Mouse (Mus musculus) cerebellum, adult 11 months (tissue): ENCODE measurements around the gene Stx3.

Experiments used
- DNase-seq: peaks from one replicate; pipeline ENCODE4 v3.0.0; 2022

The Stx3 gene

DNA sequence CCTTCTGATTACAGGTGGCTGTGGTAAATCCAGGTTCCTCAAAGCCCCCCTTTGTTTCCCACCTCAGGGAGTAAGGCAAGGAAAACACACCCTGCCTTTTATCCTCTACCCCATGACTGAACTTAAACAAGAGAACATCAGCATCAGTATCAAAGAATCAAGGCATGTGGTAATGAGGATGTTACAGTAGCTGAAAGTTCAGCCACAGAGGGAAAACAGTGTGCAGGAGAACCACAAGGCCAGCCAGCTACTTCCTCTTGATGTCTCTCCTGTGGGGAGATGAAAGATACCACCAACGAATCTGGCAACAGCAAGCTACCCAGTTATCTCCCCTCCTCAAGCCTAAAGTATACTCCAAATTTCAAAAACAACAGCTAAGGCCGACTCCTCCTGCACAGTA is 12.0 kb downstream of the Stx3 start:
- DNase-seq: no peak

GRCm38 (mm10) chr19:11804423-11804822 is 14.8 kb downstream of the Stx3 start:
- DNase-seq: no peak

DNA sequence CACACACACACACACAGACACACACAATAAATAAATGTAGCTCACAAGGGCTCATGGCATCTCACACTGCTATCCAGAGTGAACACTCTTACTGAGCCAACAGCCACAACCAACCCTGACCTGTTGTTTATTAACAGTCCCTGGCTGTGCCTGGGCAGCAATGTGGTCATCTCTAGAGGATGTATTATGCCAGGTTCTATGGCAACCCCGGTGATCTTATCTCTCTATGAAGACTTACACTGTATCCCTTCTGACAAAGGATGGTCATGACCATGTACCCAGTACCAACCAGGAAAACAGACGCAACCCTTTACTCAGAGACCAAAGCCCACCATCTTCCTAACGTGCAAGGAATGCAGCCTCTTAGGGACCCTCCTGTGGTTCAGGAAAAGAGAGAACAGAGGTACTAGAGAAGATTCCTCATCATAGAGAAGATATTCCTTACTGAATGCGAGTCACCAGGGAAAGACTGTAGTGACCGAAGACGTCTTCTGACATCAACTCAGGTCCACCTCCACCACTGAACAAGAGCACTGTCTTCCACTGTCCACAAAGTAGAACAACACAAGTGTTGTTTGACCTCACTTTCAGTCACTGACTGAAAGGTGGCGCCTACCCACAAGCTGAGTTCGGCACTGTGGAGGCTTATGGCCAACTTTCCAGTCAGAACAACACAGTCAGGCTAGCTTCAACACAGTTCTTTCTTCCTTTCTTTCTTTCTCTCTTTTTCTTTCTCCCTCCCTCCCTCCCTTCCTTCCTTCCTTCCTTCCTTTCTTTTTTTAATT is 18.5 kb downstream of the Stx3 start:
- no peak for DNase-seq

DNA sequence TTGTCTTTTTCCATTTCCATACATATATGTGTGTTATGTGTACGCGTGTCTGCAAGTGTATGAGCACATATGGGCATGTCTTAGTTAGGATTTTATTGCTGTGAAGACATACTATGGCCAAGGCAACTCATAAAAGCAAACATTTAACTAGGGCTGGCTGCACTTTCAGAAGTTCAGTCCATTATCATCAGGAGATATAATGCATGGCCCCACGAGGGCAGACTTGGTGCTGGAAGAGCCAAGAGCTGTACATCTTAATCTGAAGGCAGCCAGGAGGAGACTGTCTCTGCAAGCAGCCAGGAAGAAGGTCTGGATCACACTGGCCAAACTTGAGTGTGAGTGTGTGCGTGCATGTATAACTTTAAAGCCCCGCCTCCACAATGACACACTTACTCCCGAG is 24.8 kb downstream of the Stx3 start:
- no peak for DNase-seq

GRCm38 (mm10) chr19:11793741-11794359 is 25.4 kb downstream of the Stx3 start:
- no peak for DNase-seq

GRCm38 (mm10) chr19:11791825-11792224 is 27.4 kb downstream of the Stx3 start:
- no peak for DNase-seq

DNA sequence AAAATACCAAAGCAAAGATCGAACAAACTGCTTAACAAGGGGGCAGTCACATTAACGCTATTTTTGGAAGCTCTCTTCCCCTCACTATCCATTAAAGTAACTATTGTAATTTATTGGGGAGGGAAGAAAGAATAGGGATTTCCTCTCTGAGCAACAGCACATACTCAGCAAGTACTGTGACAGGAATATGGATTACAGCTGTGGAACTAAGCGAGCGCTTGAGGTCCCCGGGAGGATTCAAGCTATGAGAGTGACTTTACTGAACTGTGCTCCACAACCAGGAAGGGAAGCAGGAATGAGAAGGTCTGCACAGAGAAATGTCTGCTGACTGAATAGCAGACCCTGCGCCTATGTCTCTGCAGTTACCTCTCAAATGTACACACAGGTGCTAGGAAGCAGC is 30.3 kb downstream of the Stx3 start:
- DNase-seq: no peak

DNA sequence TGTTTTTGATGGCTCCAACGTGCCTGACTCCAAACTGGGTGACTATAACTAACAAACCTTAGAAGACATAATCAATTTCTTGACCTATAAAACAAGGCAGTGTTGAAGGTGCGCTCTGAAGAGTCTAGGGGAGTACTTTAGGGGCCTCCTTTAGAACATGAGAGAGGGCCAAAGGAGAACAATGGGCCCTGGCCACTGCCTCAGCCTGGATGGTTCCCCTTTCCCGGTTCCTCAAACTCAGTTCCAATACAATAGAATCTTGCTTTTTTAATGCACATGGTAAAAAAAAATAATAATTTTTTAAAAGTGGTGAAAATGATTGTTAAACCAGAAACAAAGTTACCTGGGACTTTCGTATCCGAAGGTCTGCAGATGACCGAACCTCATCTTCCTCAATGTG is 31.4 kb downstream of the Stx3 start:
- DNase-seq: no peak

DNA sequence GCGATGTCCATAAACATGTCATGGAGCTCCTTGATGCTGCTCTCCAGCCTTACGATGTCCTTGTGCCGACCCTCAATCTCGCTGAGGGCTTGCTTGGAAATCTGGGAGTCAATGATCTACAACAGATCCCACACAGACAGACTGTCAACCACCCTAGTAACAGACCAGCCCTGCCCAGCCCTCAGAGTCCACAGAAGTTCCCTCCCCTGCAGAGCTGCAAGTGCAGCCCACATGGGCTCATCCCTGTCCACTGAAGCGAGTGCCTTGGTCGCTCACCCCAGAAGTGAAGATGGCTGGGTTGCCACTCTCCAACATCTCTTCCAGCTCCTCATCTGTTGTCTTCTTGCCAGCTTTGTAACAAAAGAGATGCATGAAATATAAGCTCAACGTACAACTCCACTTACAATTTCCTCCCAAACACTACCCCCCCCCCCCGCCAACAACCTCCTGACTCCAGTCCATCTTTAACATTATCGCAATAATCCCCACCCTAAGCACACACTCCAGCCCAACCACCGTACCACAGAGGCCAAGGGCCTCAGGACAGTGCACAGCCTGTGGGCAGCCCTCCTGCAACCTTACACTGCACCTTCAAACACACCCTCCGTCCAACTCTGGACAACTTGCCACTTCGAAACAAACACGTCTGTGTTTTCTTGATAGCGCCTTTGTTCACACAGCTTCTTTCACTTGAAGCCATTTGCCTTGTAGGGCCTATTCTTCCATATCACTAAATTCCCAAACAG is 33.6 kb downstream of the Stx3 start:
- no peak for DNase-seq

- DNase-seq: peak; percentile 47
Observed at GRCm38 (mm10) chr19:11777191-11777865, 41.9 kb downstream of the Stx3 start.

- peak; percentile 86 for DNase-seq
Observed at GRCm38 (mm10) chr19:11770205-11770892, 48.9 kb downstream of the Stx3 start, which contains the start of gene Mrpl16. Gene Mrpl16 (plus strand): TSS chr19:11770391.

GRCm38 (mm10) chr19:11769257-11769920 is 49.8 kb downstream of the Stx3 start:
- no peak for DNase-seq

GRCm38 (mm10) chr19:11768163-11768562 is 51.0 kb downstream of the Stx3 start:
- DNase-seq: no peak

- DNase-seq: no peak
Observed at GRCm38 (mm10) chr19:11766413-11766812, 52.8 kb downstream of the Stx3 start.

DNA sequence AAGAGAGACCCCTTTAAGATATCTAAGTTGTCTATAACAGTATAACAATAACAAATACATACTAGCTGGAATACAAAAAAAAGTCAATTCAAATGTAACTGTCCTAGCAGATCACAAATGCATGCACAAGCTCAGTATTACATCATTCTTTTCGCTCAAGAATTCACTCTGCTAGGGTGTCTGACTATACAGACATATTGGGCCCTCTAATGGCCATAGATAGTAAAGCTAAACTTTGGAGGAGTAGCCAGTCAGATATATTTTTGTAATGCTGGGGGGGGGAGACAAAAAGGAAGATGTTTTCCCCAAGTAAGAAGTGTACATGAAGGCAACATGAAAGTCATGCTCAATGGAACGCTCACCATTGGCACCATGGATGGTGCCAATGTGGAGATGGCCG is 54.1 kb downstream of the Stx3 start:
- DNase-seq: no peak

GRCm38 (mm10) chr19:11747298-11747697 is 71.9 kb downstream of the Stx3 start, which contains the start of gene Gif:
Gene Gif (plus strand): TSS chr19:11747554.
- no peak for DNase-seq

DNA sequence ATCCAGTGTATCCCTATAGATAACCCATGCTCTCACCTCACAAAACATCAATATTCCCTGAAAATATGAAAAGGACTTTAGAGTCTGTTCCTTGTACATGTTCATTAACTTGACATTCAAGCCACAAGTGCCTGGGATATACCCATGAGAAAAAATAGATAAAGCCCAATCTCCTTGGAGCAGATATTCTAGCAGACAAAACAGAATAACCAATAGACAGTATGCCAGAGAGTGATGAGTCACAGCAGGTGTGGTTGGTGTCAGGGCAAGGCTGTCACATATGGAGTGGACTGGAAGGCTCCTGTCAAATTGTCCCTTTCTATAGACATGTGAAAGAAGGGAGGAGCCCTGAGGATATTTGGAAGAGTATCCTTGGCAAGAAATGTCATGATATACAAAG is 73.5 kb downstream of the Stx3 start:
- DNase-seq: no peak

DNA sequence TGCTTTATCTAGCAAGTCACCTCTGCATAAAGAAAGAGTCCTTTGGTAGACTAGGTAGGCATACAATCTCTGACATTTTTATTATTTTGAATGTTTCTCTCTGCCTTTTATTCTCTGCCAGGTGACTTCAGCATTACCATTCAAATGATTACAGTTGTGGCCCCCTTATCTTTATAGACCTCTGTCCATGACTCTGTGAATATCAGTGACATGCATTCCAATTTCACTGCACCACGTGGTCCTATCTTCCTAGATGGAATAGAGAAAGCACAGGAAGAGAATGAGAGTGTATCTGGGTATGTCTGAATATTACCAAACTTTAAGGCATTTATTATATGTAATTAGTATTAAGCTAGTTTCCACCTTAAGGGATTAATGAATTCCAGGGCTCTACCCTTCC is 82.7 kb downstream of the Stx3 start:
- DNase-seq: no peak

DNA sequence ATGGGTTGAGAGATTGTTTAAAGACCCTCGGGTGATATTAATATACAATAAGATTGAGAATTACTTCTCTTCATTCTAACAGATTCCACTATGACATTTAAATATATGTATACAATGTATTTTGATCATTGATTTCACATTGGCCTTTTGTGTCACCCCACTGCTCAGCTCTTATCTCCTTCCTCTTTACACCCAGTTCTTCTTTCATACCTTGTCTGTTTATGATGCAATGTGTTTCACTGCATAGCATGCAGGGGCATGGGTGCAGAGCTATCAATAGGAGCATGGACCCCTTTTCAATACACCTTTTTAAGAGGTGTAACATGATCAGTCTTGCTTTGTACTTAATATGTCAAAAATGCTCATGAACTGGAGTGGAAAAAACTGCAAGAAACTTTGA is 88.9 kb downstream of the Stx3 start:
- DNase-seq: no peak

DNA sequence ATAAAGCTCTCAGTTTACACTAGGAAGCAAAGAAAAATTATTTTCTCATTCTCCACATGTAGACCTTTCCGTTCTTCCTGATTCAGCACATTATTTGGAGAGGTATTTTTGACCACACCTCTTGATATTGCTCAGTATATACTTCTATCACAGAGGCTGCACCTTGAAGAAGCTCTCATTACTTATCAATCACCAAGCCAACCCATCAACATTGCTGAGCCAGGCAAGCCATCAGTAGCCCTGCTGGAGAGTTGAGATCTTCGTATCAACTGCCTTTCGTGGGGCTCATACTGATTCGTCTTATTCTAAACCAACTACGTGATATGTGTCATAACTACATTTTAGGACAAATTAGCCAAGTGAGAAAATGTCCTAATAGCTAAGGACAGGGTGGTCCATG is 91.9 kb downstream of the Stx3 start:
- no peak for DNase-seq

DNA sequence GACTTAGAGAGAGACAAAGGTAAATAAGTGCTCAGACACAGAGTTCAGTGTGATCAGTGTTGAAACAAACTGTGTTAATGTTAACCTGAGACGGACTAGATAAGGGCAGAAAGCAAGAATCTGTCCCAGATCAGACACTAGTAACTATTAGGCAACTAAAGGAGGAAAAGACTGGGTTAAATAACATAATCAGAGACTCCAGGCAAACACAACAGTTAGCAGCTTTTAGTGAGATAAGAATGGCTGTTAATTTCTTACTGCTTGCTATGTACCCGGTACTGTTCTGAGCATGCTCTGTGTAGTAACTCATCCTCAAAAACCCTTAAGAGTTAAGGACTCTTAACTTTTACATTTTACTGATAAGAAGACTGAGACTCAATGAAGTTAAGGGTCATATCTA is 93.3 kb downstream of the Stx3 start:
- DNase-seq: no peak
